Mouse (Mus musculus) small intestine, adult 2 months (tissue): ENCODE measurements around the gene Rbms1. TPM values are rescaled to one million over a fixed set of nuclear protein-coding genes. Genes with fewer than 3 reads are reported as not detected.

Experiments
- H3K27ac ChIP-seq: fragments of 200-500 bp; 2 replicates; pipeline ENCODE4 v1.5.1; 2012; ENCODE audit warnings: low read depth, low read length, control low read depth, inconsistent platforms; ENCODE audit not compliant: insufficient read depth
- H3K27me3 ChIP-seq: fragments of 200-500 bp; 2 replicates; pipeline ENCODE4 v1.6.1; 2012; ENCODE audit warnings: mild to moderate bottlenecking, moderate library complexity, low read length, inconsistent platforms; ENCODE audit not compliant: control insufficient read depth, insufficient read depth
- H3K36me3 ChIP-seq: fragments of 200-500 bp; 2 replicates; pipeline ENCODE4 v1.6.1; 2012; ENCODE audit warnings: mild to moderate bottlenecking, low read length, control low read depth, inconsistent platforms; ENCODE audit not compliant: control insufficient read depth, insufficient read depth
- H3K4me1 ChIP-seq: fragments of 200-500 bp; 2 replicates; pipeline ENCODE4 v1.6.1; 2012; ENCODE audit warnings: low read length, inconsistent platforms, mixed read lengths; ENCODE audit not compliant: control insufficient read depth, insufficient read depth, insufficient read length
- H3K4me3 ChIP-seq: fragments of 200-500 bp; 2 replicates; pipeline ENCODE4 v1.5.1; 2012; ENCODE audit warnings: low read depth, mild to moderate bottlenecking, control low read depth, inconsistent platforms, low read length, moderate library complexity
- CTCF ChIP-seq: fragments of 200-500 bp; IDR thresholded peaks from 2 replicates; pipeline ENCODE4 v1.5.1; 2012; ENCODE audit warnings: low read depth, mild to moderate bottlenecking, control low read depth, inconsistent platforms, low read length, moderate library complexity, mixed read lengths; ENCODE audit not compliant: insufficient replicate concordance, insufficient read length; ENCODE audit errors: extremely low read depth
- POLR2A ChIP-seq: fragments of 200-500 bp; IDR thresholded peaks from 2 replicates; pipeline ENCODE4 v1.6.1; 2012; ENCODE audit warnings: low read depth, mild to moderate bottlenecking, control low read depth, inconsistent platforms, low read length, moderate library complexity
- WGBS: fragments of 180-500 bp; shearing (Covaris S2); methylation state at CpG from one replicate; pipeline ENCODE4 v1.1.7; 2018; 5-methylcytosine and 5-hydroxymethylcytosine counted together
- polyA plus RNA-seq: library from polyadenylated mRNA; depleted of rRNA; stranded (reverse); fragments of >200 nt; gene quantifications from 2 replicates; pipeline ENCODE4 v1.2.3, GENCODE M21; 2012

Gene Rbms1
- polyA plus RNA-seq, 1 experiment, result 41.2 TPM

- Histone ChIP-seq H3K4me3 (no peak overlapping the region), H3K36me3 (no peaks in the 10 kb centered on the region), H3K27ac (no peak overlapping the region), H3K27me3 (peaks cover 3% of the 10 kb centered on the region; the same call in 1 of the 2 replicates), H3K4me1 (peaks cover 3% of the 10 kb centered on the region; the same call in 1 of the 2 replicates)
- TF ChIP-seq POLR2A, result no peak
- TF ChIP-seq CTCF, result no peak
- WGBS, result 87% methylated on average over 5 of the region's 5 CpGs
These were observed 83.7 kb downstream of the Rbms1 start for GRCm38 (mm10) chr2:60879141-60879818.

GRCm38 (mm10) chr2:60877543-60878386, 85.2 kb downstream of the Rbms1 start:
- peaks cover 3% of the 10 kb centered on the region; the same call in 1 of the 2 replicates for H3K27me3 ChIP-seq
- no peak overlapping the region for H3K4me3 ChIP-seq
- H3K27ac ChIP-seq, result 0 out of 2 replicates have a peak overlapping the region, but pooled peaks have one; percentile 26
- no peaks in the 10 kb centered on the region for H3K36me3 ChIP-seq
- H3K4me1 ChIP-seq, result peaks cover 3% of the 10 kb centered on the region; the same call in 1 of the 2 replicates
- no peak for TF ChIP-seq POLR2A
- TF ChIP-seq CTCF, result no peak
- 73% methylated on average over 14 of the region's 14 CpGs for WGBS

GRCm38 (mm10) chr2:60876891-60877290, 86.1 kb downstream of the Rbms1 start:
- 85% methylated on average over 2 of the region's 2 CpGs for WGBS

GRCm38 (mm10) chr2:60872095-60872811, 90.7 kb downstream of the Rbms1 start:
- 75% methylated on average over 7 of the region's 7 CpGs for WGBS
- no peaks in the 10 kb centered on the region for H3K36me3 ChIP-seq
- H3K4me1 ChIP-seq, result peaks cover 2% of the 10 kb centered on the region; the same call in 1 of the 2 replicates
- no peak overlapping the region for H3K4me3 ChIP-seq
- no peak overlapping the region for H3K27ac ChIP-seq
- H3K27me3 ChIP-seq, result no peaks in the 10 kb centered on the region
- TF ChIP-seq CTCF (no peak), POLR2A (no peak)

More at GRCm38 (mm10) chr2:60876891-60877290, 86.1 kb downstream of the Rbms1 start:
- Histone ChIP-seq H3K27ac (no peak overlapping the region), H3K4me3 (no peak overlapping the region), H3K27me3 (peaks cover 3% of the 10 kb centered on the region; the same call in 1 of the 2 replicates), H3K36me3 (no peaks in the 10 kb centered on the region), H3K4me1 (peaks cover 3% of the 10 kb centered on the region; the same call in 1 of the 2 replicates)
- TF ChIP-seq POLR2A (no peak), CTCF (no peak)

GRCm38 (mm10) chr2:60871001-60871400, 92.0 kb downstream of the Rbms1 start:
- no peak for TF ChIP-seq POLR2A
- TF ChIP-seq CTCF, result no peak
- 71% methylated on average over 5 of the region's 5 CpGs for WGBS
- Histone ChIP-seq H3K4me3 (no peak overlapping the region), H3K27me3 (no peaks in the 10 kb centered on the region), H3K27ac (no peak overlapping the region), H3K4me1 (peaks cover 4% of the 10 kb centered on the region; the same call in 1 of the 2 replicates), H3K36me3 (no peaks in the 10 kb centered on the region)

- H3K36me3 ChIP-seq, result no peaks in the 10 kb centered on the region
- 82% methylated on average over 4 of the region's 4 CpGs for WGBS
- H3K4me1 ChIP-seq, result peaks cover 4% of the 10 kb centered on the region; the same call in 1 of the 2 replicates
- no peak overlapping the region for H3K27ac ChIP-seq
- TF ChIP-seq POLR2A, result no peak
- TF ChIP-seq CTCF, result no peak
- no peaks in the 10 kb centered on the region for H3K27me3 ChIP-seq
- H3K4me3 ChIP-seq, result no peak overlapping the region
These were observed 92.5 kb downstream of the Rbms1 start for GRCm38 (mm10) chr2:60870450-60870849.
